Mouse (Mus musculus): ENCODE measurements around the gene Lrrc15. TPM values are rescaled to one million over a fixed set of nuclear protein-coding genes. Genes with fewer than 3 reads are reported as not detected.
A peak's percentile ranks its signal among the peaks of the same experiment; 100 is the strongest.

The Lrrc15 gene
- total RNA-seq, 1 experiment from 2014 or later: not detected

DNA sequence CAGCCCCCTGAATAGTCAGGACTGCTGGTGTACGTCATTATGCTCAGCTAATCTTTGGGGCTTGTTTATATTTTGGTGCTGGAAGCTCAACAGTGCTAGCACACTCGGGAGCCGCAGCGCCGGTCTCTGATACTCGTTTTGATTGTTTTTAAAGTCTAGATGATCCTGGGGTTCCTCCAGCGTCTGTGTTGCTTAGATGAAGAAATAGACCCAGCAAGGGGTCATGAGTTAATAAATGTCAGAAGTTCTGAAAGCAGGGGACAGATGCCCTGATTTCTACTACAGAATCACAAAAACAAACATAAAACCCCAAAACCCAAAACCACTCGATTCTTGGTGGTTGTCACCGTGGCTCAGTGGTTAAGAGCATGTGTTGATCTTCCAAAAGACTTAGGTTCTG is 29.2 kb downstream of the Lrrc15 start:
- no peak for ATAC-seq (replicated peaks; ENCODE audit: insufficient number of reproducible peaks, low FRiP score, low TSS enrichment, poor library complexity, severe bottlenecking)

- no peak for ATAC-seq (replicated peaks; ENCODE audit: insufficient number of reproducible peaks, low FRiP score, low TSS enrichment, poor library complexity, severe bottlenecking)
Observed at GRCm38 (mm10) chr16:30253374-30253773, 29.7 kb downstream of the Lrrc15 start.

GRCm38 (mm10) chr16:30252003-30252418 is 31.0 kb downstream of the Lrrc15 start:
- ATAC-seq (replicated peaks; ENCODE audit: insufficient number of reproducible peaks, low FRiP score, low TSS enrichment, poor library complexity, severe bottlenecking): peak; percentile 93

DNA sequence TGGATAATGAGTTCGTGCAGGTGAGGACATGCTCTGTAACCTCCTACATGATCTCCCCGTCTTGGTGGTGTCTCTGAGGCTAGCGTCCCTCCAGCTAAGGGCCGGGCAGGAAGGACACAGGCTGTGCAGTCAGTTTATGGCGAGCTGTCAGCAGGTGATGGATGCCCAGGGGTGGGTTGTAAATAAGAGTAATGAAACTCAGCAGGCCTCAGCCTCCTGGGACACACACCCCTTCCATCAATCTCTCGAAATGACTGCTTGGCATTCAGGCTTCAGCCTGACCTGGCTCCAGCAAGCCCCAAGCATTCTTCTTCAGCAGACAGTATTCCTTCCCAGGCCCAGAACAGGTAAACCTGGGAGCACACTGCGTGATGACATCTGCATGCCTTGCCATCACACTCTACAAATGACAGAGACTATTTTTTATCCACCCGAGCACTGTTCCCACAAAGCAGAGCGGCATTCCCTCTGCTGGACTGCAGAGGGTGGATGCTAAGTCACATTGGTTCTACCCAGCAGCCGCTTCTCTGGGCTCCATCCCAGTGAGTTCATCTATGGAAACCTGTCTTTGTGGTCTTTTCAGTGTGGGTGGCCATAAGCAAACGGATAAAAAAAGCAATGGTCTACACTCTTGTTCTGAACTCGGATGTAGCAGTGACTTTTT is 38.9 kb downstream of the Lrrc15 start:
- ATAC-seq (replicated peaks; ENCODE audit: insufficient number of reproducible peaks, low FRiP score, low TSS enrichment, poor library complexity, severe bottlenecking): no peak

DNA sequence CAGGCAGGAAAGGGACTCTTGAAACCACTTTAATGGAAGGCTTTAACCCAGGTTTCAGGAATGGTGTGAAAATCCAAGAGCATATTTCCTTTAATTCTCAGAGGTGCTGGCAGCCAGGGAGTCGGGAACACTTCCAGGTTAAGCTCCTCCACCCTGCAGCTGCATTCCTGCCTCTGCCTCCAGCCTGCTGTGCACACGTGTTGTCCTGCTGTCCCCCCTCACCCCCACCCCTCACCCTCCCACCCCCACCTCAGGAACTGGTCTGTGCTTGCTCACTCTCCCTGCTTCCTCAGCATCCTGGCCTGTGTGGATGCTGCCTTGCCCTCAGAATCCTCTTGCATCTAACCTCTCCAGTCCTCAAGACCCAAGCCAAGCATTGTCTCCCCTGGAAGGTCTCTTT is 41.4 kb downstream of the Lrrc15 start:
- no peak for ATAC-seq (replicated peaks; ENCODE audit: insufficient number of reproducible peaks, low FRiP score, low TSS enrichment, poor library complexity, severe bottlenecking)

- no peak for ATAC-seq (replicated peaks; ENCODE audit: insufficient number of reproducible peaks, low FRiP score, low TSS enrichment, poor library complexity, severe bottlenecking)
Observed at GRCm38 (mm10) chr16:30238791-30239190, 44.3 kb downstream of the Lrrc15 start.

- peak; percentile 67 for ATAC-seq (replicated peaks; ENCODE audit: insufficient number of reproducible peaks, low FRiP score, low TSS enrichment, poor library complexity, severe bottlenecking)
Observed at GRCm38 (mm10) chr16:30236091-30236699, 46.9 kb downstream of the Lrrc15 start.

- no peak for ATAC-seq (replicated peaks; ENCODE audit: insufficient number of reproducible peaks, low FRiP score, low TSS enrichment, poor library complexity, severe bottlenecking)
Observed at GRCm38 (mm10) chr16:30235577-30235976, 47.5 kb downstream of the Lrrc15 start.

- ATAC-seq (replicated peaks; ENCODE audit: insufficient number of reproducible peaks, low FRiP score, low TSS enrichment, poor library complexity, severe bottlenecking): no peak
Observed at GRCm38 (mm10) chr16:30234636-30235546, 48.2 kb downstream of the Lrrc15 start.

DNA sequence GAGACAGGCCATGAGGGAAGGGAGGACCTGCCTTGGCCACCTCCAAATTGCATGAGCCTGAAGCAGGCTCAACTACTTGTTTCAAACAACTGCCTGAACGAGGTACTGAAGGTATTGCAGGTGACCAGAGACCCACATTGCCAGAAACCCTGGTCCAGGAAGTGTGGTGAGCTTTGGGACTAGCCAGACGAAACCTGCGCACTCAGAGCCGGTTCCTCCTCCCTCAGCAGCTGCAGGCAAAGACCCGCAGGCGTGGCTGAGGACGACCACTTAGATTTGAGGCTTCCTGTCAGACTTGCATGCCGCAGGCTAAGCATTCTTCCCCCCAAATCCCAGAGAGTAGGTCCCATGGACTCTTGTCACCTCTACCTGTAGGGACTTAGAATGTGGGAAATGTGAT is 49.0 kb downstream of the Lrrc15 start:
- no peak for ATAC-seq (replicated peaks; ENCODE audit: insufficient number of reproducible peaks, low FRiP score, low TSS enrichment, poor library complexity, severe bottlenecking)

DNA sequence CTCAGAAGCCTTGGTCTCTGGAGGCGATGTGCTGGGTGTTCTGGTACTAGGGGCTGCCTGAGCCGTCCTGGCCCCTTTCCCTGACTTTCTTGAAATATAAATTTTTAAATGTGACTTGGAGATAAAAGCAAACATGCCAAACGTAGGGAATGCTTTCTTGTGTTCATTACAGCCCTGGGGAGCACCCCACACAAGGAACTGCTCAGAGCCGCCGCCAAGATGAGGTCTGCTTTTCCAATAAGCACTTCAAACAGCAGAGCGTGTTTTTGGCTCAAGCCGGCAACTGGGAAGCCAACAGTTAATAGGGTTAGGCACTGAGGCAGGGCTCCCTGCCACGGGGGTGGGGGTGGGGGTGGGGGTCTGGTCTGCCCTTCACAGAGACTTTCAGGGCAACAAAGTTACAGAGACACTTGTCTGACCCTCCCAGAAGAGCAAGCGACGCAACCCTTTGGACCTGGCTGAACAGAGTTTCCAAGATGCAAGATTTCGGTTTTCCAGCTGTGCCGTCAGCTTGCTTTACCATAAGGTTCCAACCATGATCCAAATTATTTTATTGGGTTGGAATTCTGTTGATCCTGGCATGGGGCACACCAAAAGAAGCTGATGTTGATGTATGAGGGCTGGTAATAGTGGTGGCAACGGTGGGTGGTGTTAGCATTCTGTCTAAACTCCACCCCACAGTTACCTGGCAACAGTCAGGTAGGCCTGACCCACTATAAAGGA is 51.0 kb downstream of the Lrrc15 start:
- no peak for ATAC-seq (replicated peaks; ENCODE audit: insufficient number of reproducible peaks, low FRiP score, low TSS enrichment, poor library complexity, severe bottlenecking)

DNA sequence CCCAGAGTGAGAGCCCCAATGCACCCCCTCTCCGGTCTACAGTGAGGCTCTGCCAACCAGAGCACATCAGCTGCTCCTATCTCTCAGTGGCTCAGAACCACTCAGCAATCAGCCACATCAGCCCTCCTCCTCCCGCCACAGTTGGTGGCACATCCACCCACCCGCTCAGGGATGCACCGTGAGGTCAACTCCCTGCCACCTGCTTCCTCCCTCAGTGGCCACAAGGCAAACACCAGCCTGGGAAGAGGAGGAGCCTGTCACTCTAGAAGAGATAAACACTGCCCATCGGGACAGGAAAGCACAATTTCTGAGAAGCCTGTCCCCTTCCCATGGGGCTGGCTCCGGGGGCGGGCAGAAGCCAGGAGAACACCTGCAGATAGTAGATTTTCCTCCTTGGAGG is 55.7 kb downstream of the Lrrc15 start:
- ATAC-seq (replicated peaks; ENCODE audit: insufficient number of reproducible peaks, low FRiP score, low TSS enrichment, poor library complexity, severe bottlenecking): 0 out of 2 replicates have a peak, but pooled peaks have one; percentile 37

- no peak for ATAC-seq (replicated peaks; ENCODE audit: insufficient number of reproducible peaks, low FRiP score, low TSS enrichment, poor library complexity, severe bottlenecking)
Observed at GRCm38 (mm10) chr16:30221161-30221782, 61.8 kb downstream of the Lrrc15 start.

Other genes starting within 250 kb of the Lrrc15 start
- gene Hes1, start 218.9 kb downstream of the Lrrc15 start, total RNA-seq (2017): 71.3 to 116 TPM (median 105 TPM) in 3 replicates
- gene Cpn2, start 15.8 kb downstream of the Lrrc15 start, total RNA-seq (2017): 0.32 TPM in 1 of 3 replicates, not detected in the others
- 0.75 to 10.9 TPM (median 1.1 TPM) in 3 replicates for gene Gp5, start 27.5 kb upstream of the Lrrc15 start, total RNA-seq (2017)
- gene Atp13a3, start 122.7 kb upstream of the Lrrc15 start, total RNA-seq (2017): 54.6 to 83.2 TPM (median 70.1 TPM) in 3 replicates

Data from monocyte, adult 5-6 weeks (primary cell).